Mouse (Mus musculus) embryonic facial prominence, embryonic 11.5 days (tissue): ENCODE results near the gene 1110004F10Rik. TPM values are rescaled to one million over a fixed set of nuclear protein-coding genes. Genes with fewer than 3 reads are reported as not detected.

Experiments used
- ATAC-seq: fragments of 200-750 bp; cut with Nextera tagmentation; replicated peaks from 2 replicates; pipeline ENCODE4 v1.8.0; 2017; ENCODE audit warnings: low read depth; ENCODE audit not compliant: insufficient number of reproducible peaks, low FRiP score, low TSS enrichment
- DNase-seq: peaks from one replicate; pipeline ENCODE4 v3.0.0-alpha.2; 2015; ENCODE audit warnings: low spot score
- H3K27ac ChIP-seq: fragments of 300-500 bp; sonication (generic); replicated peaks from 2 replicates; pipeline ENCODE4 v1.5.1; 2014; ENCODE audit warnings: mild to moderate bottlenecking, low read depth, low read length, control low read depth
- H3K27me3 ChIP-seq: fragments of 300-500 bp; sonication (generic); 2 replicates; pipeline ENCODE4 v1.6.1; 2014; ENCODE audit warnings: mild to moderate bottlenecking, low read length, moderate library complexity, mixed read lengths; ENCODE audit not compliant: control insufficient read depth, insufficient read depth
- H3K36me3 ChIP-seq: fragments of 300-500 bp; sonication (generic); replicated peaks from 2 replicates; pipeline ENCODE4 v1.6.1; 2014; ENCODE audit warnings: low read depth, mild to moderate bottlenecking, low read length, moderate library complexity, mixed read lengths; ENCODE audit not compliant: control insufficient read depth, insufficient read depth
- H3K4me1 ChIP-seq: fragments of 300-500 bp; sonication (generic); 2 replicates; pipeline ENCODE4 v1.6.1; 2014; ENCODE audit warnings: low read length, mixed read lengths; ENCODE audit not compliant: control insufficient read depth, insufficient read depth
- H3K4me2 ChIP-seq: fragments of 300-500 bp; sonication (generic); 2 replicates; pipeline ENCODE4 v1.6.1; 2014; ENCODE audit warnings: low read depth, mild to moderate bottlenecking, control low read depth, low read length, moderate library complexity
- H3K4me3 ChIP-seq: fragments of 300-500 bp; sonication (generic); 2 replicates; pipeline ENCODE4 v1.5.1; 2014; ENCODE audit warnings: low read depth, low read length, control low read depth
- H3K9ac ChIP-seq: fragments of 300-500 bp; sonication (generic); replicated peaks from 2 replicates; pipeline ENCODE4 v1.6.1; 2014; ENCODE audit warnings: mild to moderate bottlenecking, control low read depth, low read length
- H3K9me3 ChIP-seq: fragments of 300-500 bp; sonication (generic); replicated peaks from 2 replicates; pipeline ENCODE4 v1.6.1; 2016; ENCODE audit warnings: mild to moderate bottlenecking, low read length, inconsistent platforms, mixed read lengths; ENCODE audit not compliant: control insufficient read depth
- WGBS: fragments of 180-500 bp; shearing (Covaris S2); extraction: QIAGEN DNeasy Blood & Tissue Kit; methylation state at CpG from one replicate; pipeline ENCODE4 v1.1.7; 2014; 5-methylcytosine and 5-hydroxymethylcytosine counted together
- polyA plus RNA-seq: library from polyadenylated mRNA; unstranded; fragments of >200 nt; fragmentation: Nextera tagmentation; extraction: Ambion mirVana; gene quantifications from 2 replicates; pipeline ENCODE4 v1.2.1, GENCODE M21; 2014

1110004F10Rik gene
- polyA plus RNA-seq, 1 experiment from 2014 or later, result 409 TPM

DNA sequence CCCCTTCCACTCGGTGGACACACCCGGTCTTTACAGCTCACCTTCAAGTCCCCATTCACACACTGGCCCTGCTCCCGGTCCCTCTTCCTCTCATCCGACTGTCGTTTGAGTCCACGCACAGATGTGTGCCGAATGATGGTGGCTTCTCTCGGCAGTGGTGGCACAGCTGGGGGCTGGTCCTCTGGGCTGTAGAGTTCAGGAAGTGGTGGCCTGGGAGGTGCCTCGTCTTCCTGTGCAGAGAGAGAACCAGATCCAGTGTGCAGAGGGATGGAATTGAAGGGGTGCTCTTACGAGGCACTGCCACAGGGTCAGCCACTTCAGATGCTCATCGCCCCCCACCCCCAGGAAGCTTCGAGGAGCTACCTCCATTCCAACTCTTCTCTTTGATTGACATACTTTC, 98.0 kb downstream of the 1110004F10Rik start:
- H3K9me3 ChIP-seq, result no peaks in the 10 kb centered on the region
- no peaks in the 10 kb centered on the region for H3K36me3 ChIP-seq
- H3K4me3 ChIP-seq, result no peak overlapping the region
- WGBS, result 87% methylated on average over 12 of the region's 12 CpGs
- no peak overlapping the region for H3K27ac ChIP-seq
- H3K27me3 ChIP-seq, result no peaks in the 10 kb centered on the region
- no peak overlapping the region for H3K4me2 ChIP-seq
- no peak for DNase-seq
- no peak for ATAC-seq
- no peak overlapping the region for H3K9ac ChIP-seq
- no peaks in the 10 kb centered on the region for H3K4me1 ChIP-seq

- H3K27me3 ChIP-seq, result no peaks in the 10 kb centered on the region
- WGBS, result 78% methylated on average over 3 of the region's 3 CpGs
- H3K4me1 ChIP-seq, result no peaks in the 10 kb centered on the region
- no peak overlapping the region for H3K4me2 ChIP-seq
- no peaks in the 10 kb centered on the region for H3K9me3 ChIP-seq
- no peaks in the 10 kb centered on the region for H3K36me3 ChIP-seq
- H3K27ac ChIP-seq, result no peak overlapping the region
- H3K4me3 ChIP-seq, result no peak overlapping the region
- H3K9ac ChIP-seq, result no peak overlapping the region
- ATAC-seq, result no peak
- DNase-seq, result no peak
Measured at GRCm38 (mm10) chr7:116137671-116138070, 98.5 kb downstream of the 1110004F10Rik start.

DNA sequence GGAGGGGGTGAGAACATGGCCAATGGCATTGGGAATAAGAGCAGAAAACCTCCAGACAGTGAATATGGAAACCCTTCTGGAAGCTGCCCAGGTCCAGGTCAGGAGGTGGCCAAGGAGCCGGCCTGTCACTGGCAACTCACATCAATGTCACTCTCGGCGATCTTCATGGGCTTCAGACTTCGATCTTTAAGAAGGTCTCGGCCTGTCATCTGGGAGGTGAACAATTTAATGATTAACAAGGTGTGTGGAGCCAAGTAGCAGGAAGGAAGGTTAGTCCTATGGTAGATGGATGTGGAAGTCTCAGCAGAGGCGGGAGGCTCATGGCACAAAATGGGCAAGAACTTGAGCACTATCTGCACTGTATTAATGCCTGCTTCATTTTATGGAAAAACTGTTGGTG, 105.8 kb downstream of the 1110004F10Rik start:
- H3K4me3 ChIP-seq, result no peak overlapping the region
- no peak for ATAC-seq
- no peak overlapping the region for H3K27ac ChIP-seq
- no peak overlapping the region for H3K4me2 ChIP-seq
- no peaks in the 10 kb centered on the region for H3K4me1 ChIP-seq
- no peak overlapping the region for H3K9ac ChIP-seq
- no peaks in the 10 kb centered on the region for H3K9me3 ChIP-seq
- DNase-seq, result no peak
- H3K36me3 ChIP-seq, result no peaks in the 10 kb centered on the region
- H3K27me3 ChIP-seq, result no peaks in the 10 kb centered on the region
- WGBS, result 94% methylated on average over 6 of the region's 6 CpGs

- no peaks in the 10 kb centered on the region for H3K27me3 ChIP-seq
- no peak overlapping the region for H3K4me3 ChIP-seq
- no peak overlapping the region for H3K4me2 ChIP-seq
- WGBS, result 89% methylated on average over 2 of the region's 2 CpGs
- H3K27ac ChIP-seq, result no peak overlapping the region
- H3K36me3 ChIP-seq, result no peaks in the 10 kb centered on the region
- no peaks in the 10 kb centered on the region for H3K4me1 ChIP-seq
- no peaks in the 10 kb centered on the region for H3K9me3 ChIP-seq
- H3K9ac ChIP-seq, result no peak overlapping the region
- DNase-seq (no peak), ATAC-seq (no peak)
Measured at GRCm38 (mm10) chr7:116147114-116147513, 107.9 kb downstream of the 1110004F10Rik start.

- DNase-seq, result no peak
- no peak overlapping the region for H3K4me2 ChIP-seq
- no peak overlapping the region for H3K27ac ChIP-seq
- H3K9me3 ChIP-seq, result no peaks in the 10 kb centered on the region
- no peak overlapping the region for H3K4me3 ChIP-seq
- H3K4me1 ChIP-seq, result no peaks in the 10 kb centered on the region
- H3K36me3 ChIP-seq, result no peaks in the 10 kb centered on the region
- no peak overlapping the region for H3K9ac ChIP-seq
- no peak for ATAC-seq
- 68% methylated on average over 4 of the region's 4 CpGs for WGBS
- no peaks in the 10 kb centered on the region for H3K27me3 ChIP-seq
Measured at GRCm38 (mm10) chr7:116149568-116149967, 110.4 kb downstream of the 1110004F10Rik start.

DNA sequence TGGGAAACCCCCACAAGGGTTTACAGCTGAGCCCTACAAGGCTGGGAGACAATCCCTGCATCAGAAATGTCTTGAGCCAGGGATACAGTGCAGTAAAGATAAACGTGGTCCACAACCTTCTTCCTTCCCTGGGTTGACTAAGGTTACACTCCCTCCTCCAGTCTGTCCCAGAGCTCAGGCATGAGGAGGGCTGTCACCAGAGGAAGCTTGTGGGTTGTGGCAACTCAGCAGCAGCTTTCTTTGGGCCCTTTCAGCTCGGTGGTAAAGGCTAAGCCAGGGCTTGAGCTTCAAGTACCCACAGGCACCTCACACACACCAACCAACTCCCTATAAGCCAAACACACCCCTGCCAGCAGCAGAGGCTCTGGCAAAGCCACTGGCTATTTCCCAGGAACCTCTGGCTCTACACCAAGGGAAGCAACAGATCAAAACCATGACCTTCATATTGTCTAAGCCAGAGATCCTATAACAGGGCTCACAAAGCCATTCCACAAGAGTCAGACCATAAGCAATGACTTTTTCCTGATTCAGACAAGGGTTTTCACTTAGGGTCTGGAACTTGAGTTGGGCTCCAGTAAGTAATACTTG, 114.7 kb downstream of the 1110004F10Rik start:
- H3K4me2 ChIP-seq, result no peak overlapping the region
- DNase-seq (no peak), ATAC-seq (no peak)
- no peak overlapping the region for H3K9ac ChIP-seq
- WGBS, result 61% methylated on average over 2 of the region's 2 CpGs
- H3K27me3 ChIP-seq, result no peaks in the 10 kb centered on the region
- no peaks in the 10 kb centered on the region for H3K9me3 ChIP-seq
- H3K36me3 ChIP-seq, result no peaks in the 10 kb centered on the region
- peaks cover 2% of the 10 kb centered on the region; the same call in 1 of the 2 replicates for H3K4me1 ChIP-seq
- no peak overlapping the region for H3K27ac ChIP-seq
- H3K4me3 ChIP-seq, result no peak overlapping the region

Other genes with a start within 250 kb of the 1110004F10Rik start
- gene Sox6, start 601 bp upstream of the 1110004F10Rik start, polyA plus RNA-seq, result 21.4 and 29.2 TPM in 2 replicates
- gene Gm4353, start 45.2 kb downstream of the 1110004F10Rik start, polyA plus RNA-seq, result 0.72 and 1.0 TPM in 2 replicates